Mouse (Mus musculus) liver, adult 2 months (tissue): ENCODE results near the gene Tmem253.

Experiments used
- CTCF ChIP-seq: fragments of 200-500 bp; IDR thresholded peaks from 2 replicates; pipeline ENCODE4 v1.5.1; 2011; ENCODE audit warnings: low read depth, low read length, control low read depth
- POLR2A ChIP-seq: fragments of 200-500 bp; IDR thresholded peaks from 2 replicates; pipeline ENCODE4 v1.6.1; 2011; ENCODE audit warnings: low read length, control low read depth; ENCODE audit not compliant: insufficient read depth; ENCODE audit errors: extremely low read depth

DNA sequence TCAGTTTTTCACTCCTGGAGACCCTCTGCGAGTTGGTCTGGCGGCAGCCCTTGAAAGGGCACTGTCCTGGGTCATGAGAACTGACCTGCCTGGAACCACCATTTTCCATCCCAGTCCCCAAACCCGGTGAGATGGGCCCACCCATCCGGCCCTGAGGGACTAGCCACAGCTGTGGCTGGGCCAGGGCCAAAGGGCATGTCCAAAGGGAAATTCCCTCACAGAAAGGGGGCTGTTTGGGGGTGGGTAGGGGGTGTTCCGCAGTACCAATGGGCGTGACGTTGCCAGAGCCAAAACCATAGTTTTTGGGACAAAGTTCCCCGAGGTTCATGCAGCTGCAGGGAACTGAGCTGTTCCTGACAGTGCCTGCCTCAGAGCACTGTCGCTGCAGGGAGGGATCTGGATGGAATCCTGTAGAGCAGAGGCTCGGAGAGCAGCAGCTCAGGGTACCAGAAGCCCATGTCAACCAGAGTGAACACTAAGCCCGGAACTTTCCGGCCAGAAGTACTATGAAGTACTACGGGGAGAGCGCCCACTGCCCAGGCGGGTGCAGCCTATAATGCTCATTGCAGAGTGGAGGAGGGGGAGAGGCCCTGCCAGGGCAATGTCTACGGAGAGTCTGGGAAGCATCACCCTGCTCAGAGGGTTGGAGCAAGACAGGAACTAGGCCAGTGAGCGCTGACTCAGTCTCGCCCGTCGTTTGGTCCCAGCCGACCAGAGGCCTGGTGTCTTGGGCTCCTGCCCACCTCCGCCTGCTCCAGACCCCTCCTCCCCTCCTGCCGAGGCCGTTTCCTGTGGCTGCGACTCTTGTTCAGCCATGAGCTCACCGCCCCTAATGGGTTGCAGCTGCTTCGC, 29.9 kb upstream of the Tmem253 start:
- 0 out of 2 replicates have a peak, but pooled peaks have one; percentile 20 for TF ChIP-seq POLR2A
- TF ChIP-seq CTCF = no peak
